In genomic region chr3:95140795-95141194, GRCm38 (mm10) we compare ENCODE assay signal across 17 mouse cellular contexts. TPM values are rescaled to one million over a fixed set of nuclear protein-coding genes. Genes with fewer than 3 reads are reported as not detected.
DNase-seq lines count a peak whose midpoint lies in the region; ATAC-seq lines count a peak whose summit lies in the region.
"Had no signal": no experiment of that assay in that cellular context is flagged by ENCODE, and none has a peak within 500 bp of the region (broad histone marks: within the 10 kb centered on the region; RNA-seq: fewer than 3 reads in every experiment).

No protein-coding gene starts in this region.

- H3K27ac ChIP-seq in heart, embryonic 11.5 days (ENCODE audit: low read depth, low read length) = no peak overlapping the region
- H3K27ac ChIP-seq in midbrain, embryonic 11.5 days (ENCODE audit: low read depth, low read length) = no peak overlapping the region
- H3K27ac ChIP-seq in midbrain, embryonic 16.5 days (ENCODE audit: low read length) = no peak overlapping the region
- H3K27ac ChIP-seq in brown adipose tissue, adult 24 weeks (replicated peaks; ENCODE audit: low read depth, low read length) = peak overlapping the region; percentile 68
- H3K27ac ChIP-seq in macrophage = peak overlapping the region; percentile 90
- H3K27ac ChIP-seq: embryonic facial prominence, embryonic 15.5 days; forebrain, embryonic 12.5 days; left cerebral cortex, adult 2 months; limb, embryonic 12.5 days; midbrain, embryonic 12.5 days had no signal

- peaks cover 2% of the 10 kb centered on the region; the same call in 1 of the 2 replicates for H3K27me3 ChIP-seq in heart, embryonic 11.5 days (ENCODE audit: control insufficient read depth, insufficient read depth, low read length)
- H3K27me3 ChIP-seq in midbrain, embryonic 11.5 days (ENCODE audit: control insufficient read depth, insufficient read depth, low read length) = no peaks in the 10 kb centered on the region
- no peaks in the 10 kb centered on the region for H3K27me3 ChIP-seq in midbrain, embryonic 16.5 days (ENCODE audit: control insufficient read depth, insufficient read depth, low read depth, low read length)
- H3K27me3 ChIP-seq: embryonic facial prominence, embryonic 15.5 days; forebrain, embryonic 12.5 days; limb, embryonic 12.5 days; midbrain, embryonic 12.5 days had no signal

- no peak for ATAC-seq in heart, embryonic 11.5 days (replicated peaks; ENCODE audit: insufficient number of reproducible peaks, low FRiP score, low TSS enrichment)
- no peak for ATAC-seq in midbrain, embryonic 11.5 days (ENCODE audit: low FRiP score)
- no peak for ATAC-seq in midbrain, embryonic 16.5 days

- peak overlapping the region; percentile 47; the same call in 1 of the 2 replicates for H3K4me2 ChIP-seq in heart, embryonic 11.5 days
- no peak overlapping the region for H3K4me2 ChIP-seq in midbrain, embryonic 11.5 days
- H3K4me2 ChIP-seq in midbrain, embryonic 16.5 days (ENCODE audit: low read length) = no peak overlapping the region
- H3K4me2 ChIP-seq: embryonic facial prominence, embryonic 15.5 days; forebrain, embryonic 12.5 days; limb, embryonic 12.5 days; midbrain, embryonic 12.5 days had no signal

- WGBS in heart, embryonic 11.5 days (ENCODE audit: insufficient replicate concordance) = 81% methylated on average over 6 of the region's 6 CpGs
- WGBS in midbrain, embryonic 11.5 days = 92% methylated on average over 6 of the region's 6 CpGs
- 90% methylated on average over 6 of the region's 6 CpGs for WGBS in midbrain, embryonic 16.5 days
- 75% methylated on average over 5 of the region's 6 CpGs for WGBS in macrophage (ENCODE audit: missing documents)

- H3K4me1 ChIP-seq in heart, embryonic 11.5 days (ENCODE audit: control insufficient read depth, insufficient read depth, low read length) = no peaks in the 10 kb centered on the region
- H3K4me1 ChIP-seq in midbrain, embryonic 11.5 days (ENCODE audit: control insufficient read depth, insufficient read depth, low read length) = no peaks in the 10 kb centered on the region; the same call in 1 of the 2 replicates
- peaks cover 4% of the 10 kb centered on the region for H3K4me1 ChIP-seq in midbrain, embryonic 16.5 days (ENCODE audit: control insufficient read depth, insufficient read depth, low read length)
- no peaks in the 10 kb centered on the region for H3K4me1 ChIP-seq in brown adipose tissue, adult 24 weeks (ENCODE audit: control insufficient read depth, insufficient read depth, insufficient read length, low read length)
- H3K4me1 ChIP-seq: forebrain, embryonic 12.5 days; midbrain, embryonic 12.5 days had no signal

- no peak overlapping the region for H3K9ac ChIP-seq in heart, embryonic 11.5 days (ENCODE audit: low read depth, low read length)
- no peak overlapping the region for H3K9ac ChIP-seq in midbrain, embryonic 11.5 days (ENCODE audit: low read length)
- no peak overlapping the region for H3K9ac ChIP-seq in midbrain, embryonic 16.5 days (ENCODE audit: low read depth, low read length)
- H3K9ac ChIP-seq: embryonic facial prominence, embryonic 15.5 days; forebrain, embryonic 12.5 days; limb, embryonic 12.5 days; midbrain, embryonic 12.5 days had no signal

- H3K4me3 ChIP-seq in heart, embryonic 11.5 days (ENCODE audit: low read depth, low read length) = peak overlapping the region; percentile 4; the same call in 1 of the 2 replicates
- H3K4me3 ChIP-seq in midbrain, embryonic 11.5 days (ENCODE audit: low read depth, low read length) = no peak overlapping the region
- no peak overlapping the region for H3K4me3 ChIP-seq in midbrain, embryonic 16.5 days (ENCODE audit: low read depth, low read length)
- H3K4me3 ChIP-seq in brown adipose tissue, adult 24 weeks (ENCODE audit: insufficient read depth, low read depth, low read length) = peak overlapping the region; percentile 44
- peak overlapping the region; percentile 71 for H3K4me3 ChIP-seq in macrophage (ENCODE audit: inconsistent target)
- H3K4me3 ChIP-seq: embryonic facial prominence, embryonic 15.5 days; forebrain, embryonic 12.5 days; left cerebral cortex, adult 2 months; limb, embryonic 12.5 days; midbrain, embryonic 12.5 days had no signal

- DNase-seq in heart, adult 18-20 months = no peak
- peak; percentile 28 for DNase-seq in midbrain, embryonic 11.5 days (ENCODE audit: low spot score, missing footprints)
- DNase-seq in natural killer cell, adult 2 months (ENCODE audit: low spot score in 2 of 2) = no peak
- DNase-seq in adrenal gland, adult 2 months = no peak
- DNase-seq: cerebellum, adult 8-10 months; heart, postnatal 4 days; kidney, postnatal 10 days; lung, postnatal 10 days had no signal

- H3K9me3 ChIP-seq in heart, embryonic 11.5 days (replicated peaks; ENCODE audit: control insufficient read depth, low read length) = no peaks in the 10 kb centered on the region
- H3K9me3 ChIP-seq in midbrain, embryonic 11.5 days (ENCODE audit: control insufficient read depth, low read length) = no peaks in the 10 kb centered on the region
- H3K9me3 ChIP-seq in midbrain, embryonic 16.5 days (replicated peaks; ENCODE audit: control insufficient read depth, low read length, poor library complexity, severe bottlenecking) = no peaks in the 10 kb centered on the region
- H3K9me3 ChIP-seq: embryonic facial prominence, embryonic 15.5 days; forebrain, embryonic 12.5 days; limb, embryonic 12.5 days; midbrain, embryonic 12.5 days had no signal

- peaks cover 50% of the 10 kb centered on the region for H3K79me2 ChIP-seq in macrophage (ENCODE audit: inconsistent target)

- no peaks in the 10 kb centered on the region for H3K36me3 ChIP-seq in heart, embryonic 11.5 days (ENCODE audit: control insufficient read depth, insufficient read depth, low read length)
- peaks cover 2% of the 10 kb centered on the region; the same call in 1 of the 2 replicates for H3K36me3 ChIP-seq in midbrain, embryonic 11.5 days (ENCODE audit: control insufficient read depth, insufficient read depth, low read length)
- H3K36me3 ChIP-seq in midbrain, embryonic 16.5 days (ENCODE audit: control insufficient read depth, insufficient read depth, low read length) = peaks cover 7% of the 10 kb centered on the region; the same call in 1 of the 2 replicates
- no peaks in the 10 kb centered on the region; the same call in 1 of the 2 replicates for H3K36me3 ChIP-seq in macrophage (ENCODE audit: inconsistent target)

RNA-seq across cellular contexts. Expression of gene Tnfaip8l2, which starts 1.4 kb away (rescaled TPM):
- 0.79 and 1.5 TPM in 2 replicates for polyA plus RNA-seq in heart, embryonic 11.5 days (2014; fragmentation: Nextera tagmentation; extraction: Ambion mirVana)
- total RNA-seq in heart, adult 18-20 months (2021) = 1 to 10 TPM; 2.2 to 2.6 TPM
- 2.2 and 2.9 TPM in 2 replicates for polyA plus RNA-seq in midbrain, embryonic 11.5 days (2014; fragmentation: Nextera tagmentation; extraction: Ambion mirVana)
- polyA plus RNA-seq in midbrain, embryonic 16.5 days (2015; fragmentation: Nextera tagmentation; extraction: Ambion mirVana) = 2.6 and 3.2 TPM in 2 replicates
- polyA plus RNA-seq in brown adipose tissue, adult 24 weeks (2012; ENCODE audit: insufficient read depth, insufficient read length, missing spikeins) = 2.7 and 2.8 TPM in 2 replicates
- 10 to 100 TPM in 25 of 26 experiments, 1 to 10 TPM in 1; 8.2 to 59.4 (median 20.7) TPM for total RNA-seq in macrophage (2018; cell fraction: chromatin; rRNA removed)
- 100 to 1,000 TPM in 16 of 26 experiments, 10 to 100 TPM in 10; 31.6 to 166 (median 120) TPM for total RNA-seq in macrophage (2018; cell fraction: cytosol; rRNA removed)
- 10 to 100 TPM; 19.5 to 81.9 (median 34.4) TPM for total RNA-seq in macrophage (2018; cell fraction: nucleus; rRNA removed)
- 63.7 to 188 TPM (median 64.6 TPM) in 3 replicates for polyA plus RNA-seq in macrophage (2018)
- 1 to 10 TPM; 2.0 to 2.2 TPM for total RNA-seq in adrenal gland, adult 2 months (2021)
- 3.7 and 4.9 TPM in 2 replicates for polyA plus RNA-seq in adrenal gland, adult 2 months (2012; rRNA removed)

RNA-seq across cellular contexts. Expression of gene Lysmd1, which starts 6.9 kb away (rescaled TPM):
- 6.5 and 7.6 TPM in 2 replicates for polyA plus RNA-seq in heart, embryonic 11.5 days (2014; fragmentation: Nextera tagmentation; extraction: Ambion mirVana)
- total RNA-seq in heart, adult 18-20 months (2021) = 1 to 10 TPM; 4.5 to 4.7 TPM
- 16.1 and 17.4 TPM in 2 replicates for polyA plus RNA-seq in midbrain, embryonic 11.5 days (2014; fragmentation: Nextera tagmentation; extraction: Ambion mirVana)
- polyA plus RNA-seq in midbrain, embryonic 16.5 days (2015; fragmentation: Nextera tagmentation; extraction: Ambion mirVana) = 53.8 and 57.6 TPM in 2 replicates
- polyA plus RNA-seq in brown adipose tissue, adult 24 weeks (2012; ENCODE audit: insufficient read depth, insufficient read length, missing spikeins) = 7.3 and 7.6 TPM in 2 replicates
- 1 to 10 TPM in 18 of 26 experiments, under 1 TPM in 5, not detected in 3; 0.29 to 8.3 (median 2.8) TPM for total RNA-seq in macrophage (2018; cell fraction: chromatin; rRNA removed)
- total RNA-seq in macrophage (2018; cell fraction: cytosol; rRNA removed) = 1 to 10 TPM; 1.3 to 8.3 (median 6.0) TPM
- 10 to 100 TPM in 4 of 26 experiments, 1 to 10 TPM in 21, under 1 TPM in 1; 0.76 to 12.4 (median 4.7) TPM for total RNA-seq in macrophage (2018; cell fraction: nucleus; rRNA removed)
- 3.6 to 5.0 TPM (median 5.0 TPM) in 3 replicates for polyA plus RNA-seq in macrophage (2018)
- total RNA-seq in adrenal gland, adult 2 months (2021) = 1 to 10 TPM; 7.1 to 9.0 TPM
- polyA plus RNA-seq in adrenal gland, adult 2 months (2012; rRNA removed) = 3.7 and 4.7 TPM in 2 replicates

RNA-seq across cellular contexts. Expression of gene Scnm1, which starts 7.0 kb away (rescaled TPM):
- 57.7 and 61.8 TPM in 2 replicates for polyA plus RNA-seq in heart, embryonic 11.5 days (2014; fragmentation: Nextera tagmentation; extraction: Ambion mirVana)
- 10 to 100 TPM; 36.5 to 38.3 TPM for total RNA-seq in heart, adult 18-20 months (2021)
- polyA plus RNA-seq in midbrain, embryonic 11.5 days (2014; fragmentation: Nextera tagmentation; extraction: Ambion mirVana) = 84.9 and 86.3 TPM in 2 replicates
- polyA plus RNA-seq in midbrain, embryonic 16.5 days (2015; fragmentation: Nextera tagmentation; extraction: Ambion mirVana) = 79.5 and 79.8 TPM in 2 replicates
- 34.7 and 62.1 TPM in 2 replicates for polyA plus RNA-seq in brown adipose tissue, adult 24 weeks (2012; ENCODE audit: insufficient read depth, insufficient read length, missing spikeins)
- 100 to 1,000 TPM in 2 of 26 experiments, 10 to 100 TPM in 24; 25.3 to 107 (median 69.8) TPM for total RNA-seq in macrophage (2018; cell fraction: chromatin; rRNA removed)
- 10 to 100 TPM; 16.7 to 49.0 (median 36.7) TPM for total RNA-seq in macrophage (2018; cell fraction: cytosol; rRNA removed)
- total RNA-seq in macrophage (2018; cell fraction: nucleus; rRNA removed) = 100 to 1,000 TPM in 2 of 26 experiments, 10 to 100 TPM in 24; 33.6 to 120 (median 51.4) TPM
- polyA plus RNA-seq in macrophage (2018) = 24.9 to 62.9 TPM (median 34.6 TPM) in 3 replicates
- 10 to 100 TPM; 33.4 to 37.0 TPM for total RNA-seq in adrenal gland, adult 2 months (2021)
- polyA plus RNA-seq in adrenal gland, adult 2 months (2012; rRNA removed) = 17.6 and 18.6 TPM in 2 replicates

RNA-seq across cellular contexts. Expression of gene Tmod4, which starts 16.5 kb away (rescaled TPM):
- 0.53 and 0.83 TPM in 2 replicates for polyA plus RNA-seq in heart, embryonic 11.5 days (2014; fragmentation: Nextera tagmentation; extraction: Ambion mirVana)
- total RNA-seq in heart, adult 18-20 months (2021) = 10 to 100 TPM; 34.7 to 36.3 TPM
- 0.97 TPM in 1 of 2 replicates, not detected in the other for polyA plus RNA-seq in midbrain, embryonic 11.5 days (2014; fragmentation: Nextera tagmentation; extraction: Ambion mirVana)
- 1.1 TPM in 2 replicates for polyA plus RNA-seq in midbrain, embryonic 16.5 days (2015; fragmentation: Nextera tagmentation; extraction: Ambion mirVana)
- polyA plus RNA-seq in brown adipose tissue, adult 24 weeks (2012; ENCODE audit: insufficient read depth, insufficient read length, missing spikeins) = 7.3 and 12.4 TPM in 2 replicates
- total RNA-seq in macrophage (2018; cell fraction: chromatin; rRNA removed) = 1 to 10 TPM in 8 of 26 experiments, under 1 TPM in 5, not detected in 13; 0.66 to 2.5 (median 1.2) TPM
- under 1 TPM in 1 of 26 experiments, not detected in 25; 0.28 TPM for total RNA-seq in macrophage (2018; cell fraction: cytosol; rRNA removed)
- 1 to 10 TPM in 6 of 26 experiments, under 1 TPM in 3, not detected in 17; 0.48 to 1.9 (median 1.1) TPM for total RNA-seq in macrophage (2018; cell fraction: nucleus; rRNA removed)
- polyA plus RNA-seq in macrophage (2018) = not detected in 3 replicates
- under 1 TPM; 0.48 to 0.52 TPM for total RNA-seq in adrenal gland, adult 2 months (2021)
- 0.17 and 0.30 TPM in 2 replicates for polyA plus RNA-seq in adrenal gland, adult 2 months (2012; rRNA removed)

RNA-seq across cellular contexts. Expression of gene Sema6c, which starts 19.5 kb away (rescaled TPM):
- 2.2 and 2.8 TPM in 2 replicates for polyA plus RNA-seq in heart, embryonic 11.5 days (2014; fragmentation: Nextera tagmentation; extraction: Ambion mirVana)
- total RNA-seq in heart, adult 18-20 months (2021) = 1 to 10 TPM; 4.0 to 4.8 TPM
- 14.1 and 17.8 TPM in 2 replicates for polyA plus RNA-seq in midbrain, embryonic 11.5 days (2014; fragmentation: Nextera tagmentation; extraction: Ambion mirVana)
- 18.9 and 20.9 TPM in 2 replicates for polyA plus RNA-seq in midbrain, embryonic 16.5 days (2015; fragmentation: Nextera tagmentation; extraction: Ambion mirVana)
- polyA plus RNA-seq in brown adipose tissue, adult 24 weeks (2012; ENCODE audit: insufficient read depth, insufficient read length, missing spikeins) = 1.5 and 2.6 TPM in 2 replicates
- total RNA-seq in macrophage (2018; cell fraction: chromatin; rRNA removed) = 1 to 10 TPM in 16 of 26 experiments, under 1 TPM in 9, not detected in 1; 0.29 to 5.5 (median 1.4) TPM
- total RNA-seq in macrophage (2018; cell fraction: cytosol; rRNA removed) = 1 to 10 TPM in 1 of 26 experiments, under 1 TPM in 25; 0.07 to 1.1 (median 0.33) TPM
- total RNA-seq in macrophage (2018; cell fraction: nucleus; rRNA removed) = 1 to 10 TPM in 7 of 26 experiments, under 1 TPM in 19; 0.17 to 4.9 (median 0.61) TPM
- polyA plus RNA-seq in macrophage (2018) = 0.09 to 0.48 TPM in 2 of 3 replicates, not detected in the other
- 1 to 10 TPM; 2.6 to 3.8 TPM for total RNA-seq in adrenal gland, adult 2 months (2021)
- polyA plus RNA-seq in adrenal gland, adult 2 months (2012; rRNA removed) = 8.6 and 12.4 TPM in 2 replicates

Comparison
In these comparisons a context has a peak if more than half of its experiments do, and no peak if none do; other contexts are left out.
1. H3K27ac ChIP-seq: peak in brown adipose tissue, adult 24 weeks (single experiment) and macrophage (single experiment); none in heart, embryonic 11.5 days (single experiment), midbrain, embryonic 11.5 days (single experiment) and midbrain, embryonic 16.5 days (single experiment).
2. H3K4me3 ChIP-seq: peak in heart, embryonic 11.5 days (single experiment), brown adipose tissue, adult 24 weeks (single experiment) and macrophage (single experiment); none in midbrain, embryonic 11.5 days (single experiment) and midbrain, embryonic 16.5 days (single experiment).
3. RNA of gene Tnfaip8l2, which starts 1.4 kb away (polyA plus RNA-seq): 63.7 to 188 TPM in macrophage; 3.7 to 4.9 TPM in adrenal gland, adult 2 months, 2.6 to 3.2 TPM in midbrain, embryonic 16.5 days, 2.2 to 2.9 TPM in midbrain, embryonic 11.5 days, 2.7 to 2.8 TPM in brown adipose tissue, adult 24 weeks and 0.79 to 1.5 TPM in heart, embryonic 11.5 days; every median in the first group is over 10 times any median in the second.